Mouse (Mus musculus) myocyte (in vitro differentiated cells): ENCODE data around the gene Lrp5.

Experiments used
- CEBPB ChIP-seq: IDR thresholded peaks from 2 replicates; pipeline ENCODE4 v1.6.1; 2011; ENCODE audit warnings: mild to moderate bottlenecking, moderate library complexity; ENCODE audit not compliant: poor library complexity, insufficient read depth, severe bottlenecking
- E2F4 ChIP-seq: IDR thresholded peaks from one replicate; pipeline ENCODE4 v1.6.1; 2011; ENCODE audit warnings: mild to moderate bottlenecking, control low read depth, moderate library complexity; ENCODE audit not compliant: insufficient read depth
- MAX ChIP-seq: IDR thresholded peaks from one replicate; pipeline ENCODE4 v1.6.1; 2011; ENCODE audit warnings: low read depth, mild to moderate bottlenecking, control low read depth
- MYOD1 ChIP-seq, 3 experiments: IDR thresholded peaks; one replicate each; pipeline ENCODE4 v1.6.1; 2011; ENCODE audit warnings: control low read depth in 2 of 3, low read depth in 2 of 3, mild to moderate bottlenecking in 2 of 3, moderate library complexity in 1 of 3; ENCODE audit not compliant: insufficient read length in 2 of 3, control insufficient read depth in 1 of 3
- MYOG ChIP-seq, 3 experiments: IDR thresholded peaks; one replicate each; pipeline ENCODE4 v1.6.1; 2011; ENCODE audit warnings: control low read depth in 2 of 3, low read depth in 2 of 3, mild to moderate bottlenecking in 2 of 3; ENCODE audit not compliant: insufficient read length in 2 of 3, control insufficient read depth in 1 of 3, insufficient read depth in 1 of 3
- POLR2A ChIP-seq: IDR thresholded peaks from one replicate; pipeline ENCODE4 v1.6.1; 2011; ENCODE audit warnings: low read depth, mild to moderate bottlenecking, control low read depth, moderate library complexity; ENCODE audit not compliant: insufficient read length
- POLR2AphosphoS2 ChIP-seq: IDR thresholded peaks from one replicate; pipeline ENCODE4 v1.6.1; 2011; ENCODE audit warnings: low read depth, control low read depth; ENCODE audit not compliant: insufficient read length
- REST ChIP-seq: IDR thresholded peaks from one replicate; pipeline ENCODE4 v1.6.1; 2011; ENCODE audit warnings: mild to moderate bottlenecking, control low read depth, moderate library complexity; ENCODE audit not compliant: insufficient read depth, insufficient read length
- TCF12 ChIP-seq: IDR thresholded peaks from one replicate; pipeline ENCODE4 v1.6.1; 2011; ENCODE audit warnings: mild to moderate bottlenecking, control low read depth; ENCODE audit not compliant: poor library complexity, insufficient read depth, severe bottlenecking
- TCF3 ChIP-seq: IDR thresholded peaks from one replicate; pipeline ENCODE4 v1.6.1; 2011; ENCODE audit warnings: low read depth, control low read depth; ENCODE audit not compliant: insufficient read length
- USF1 ChIP-seq: IDR thresholded peaks from one replicate; pipeline ENCODE4 v1.6.1; 2011; ENCODE audit warnings: low read depth, mild to moderate bottlenecking, control low read depth, moderate library complexity

DNA sequence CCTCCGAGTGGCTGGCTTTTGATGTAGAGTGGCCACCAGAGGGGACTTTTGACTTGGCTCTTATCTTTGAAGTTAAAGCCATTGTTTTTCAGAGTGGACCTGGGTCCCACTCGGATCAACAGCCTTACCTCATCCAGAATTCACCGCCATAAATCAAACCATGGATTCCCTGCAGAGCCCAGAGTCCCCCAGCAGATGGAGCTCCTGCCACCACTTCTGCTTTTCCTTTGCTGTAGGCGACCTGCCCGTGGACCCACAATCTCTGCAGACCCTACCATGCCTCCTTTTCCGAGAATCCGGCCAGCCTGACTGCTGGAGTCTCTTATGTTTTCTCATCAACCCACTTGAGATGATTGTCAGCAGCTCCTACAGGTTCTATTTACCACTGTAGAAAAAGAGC lies 105.0 kb downstream of the Lrp5 start:
- no peak for TF ChIP-seq TCF3
- TF ChIP-seq POLR2A: no peak
- TF ChIP-seq USF1: no peak
- TF ChIP-seq MYOD1 (IDR thresholded peaks at IDR 0.05; ENCODE audit: control insufficient read depth in 1 of 3, insufficient read length in 2 of 3, low read depth in 2 of 3): no peak
- no peak for TF ChIP-seq MAX
- no peak for TF ChIP-seq CEBPB
- TF ChIP-seq POLR2AphosphoS2: no peak
- TF ChIP-seq TCF12: no peak
- TF ChIP-seq MYOG (IDR thresholded peaks at IDR 0.05; ENCODE audit: control insufficient read depth in 1 of 3, insufficient read depth in 1 of 3, insufficient read length in 2 of 3, low read depth in 2 of 3): no peak
- no peak for TF ChIP-seq E2F4
- no peak for TF ChIP-seq REST
